Mouse (Mus musculus): ENCODE results near the gene Tssk6. TPM values are rescaled to one million over a fixed set of nuclear protein-coding genes. Genes with fewer than 3 reads are reported as not detected.

Tssk6 gene
- polyA plus RNA-seq, 1 experiment from 2014 or later, result 4.8 TPM

- H3K27me3 ChIP-seq (replicated peaks; ENCODE audit: low read depth, poor library complexity, severe bottlenecking), result peaks cover 75% of the 10 kb centered on the region
- no peak for DNase-seq (ENCODE audit: low spot score)
- 41% methylated on average over 10 of the region's 10 CpGs for WGBS
- H3K27ac ChIP-seq (replicated peaks), result peak overlapping the region; percentile 40; the same call in 1 of the 2 replicates
- H3K36me3 ChIP-seq (replicated peaks), result no peaks in the 10 kb centered on the region
- peaks cover 9% of the 10 kb centered on the region; the same call in 1 of the 2 replicates for H3K4me1 ChIP-seq
- no peaks in the 10 kb centered on the region for H3K9me3 ChIP-seq
- no peak overlapping the region for H3K4me3 ChIP-seq
Observed at GRCm38 (mm10) chr8:69876097-69876496, 25.9 kb upstream of the Tssk6 start.

- 77% methylated on average over 10 of the region's 10 CpGs for WGBS
- DNase-seq (ENCODE audit: low spot score), result no peak
- H3K9me3 ChIP-seq, result 0 out of 2 replicates have a peak, but pooled peaks cover 4% of the 10 kb centered on the region
- H3K27me3 ChIP-seq (replicated peaks; ENCODE audit: low read depth, poor library complexity, severe bottlenecking), result peaks cover 84% of the 10 kb centered on the region
- no peaks in the 10 kb centered on the region for H3K36me3 ChIP-seq (replicated peaks)
- no peak overlapping the region for H3K4me3 ChIP-seq
- H3K27ac ChIP-seq (replicated peaks), result no peak overlapping the region
- peaks cover 18% of the 10 kb centered on the region for H3K4me1 ChIP-seq
Observed at GRCm38 (mm10) chr8:69876967-69877366, 25.0 kb upstream of the Tssk6 start.

GRCm38 (mm10) chr8:69877396-69877795, 24.6 kb upstream of the Tssk6 start:
- H3K9me3 ChIP-seq, result 0 out of 2 replicates have a peak, but pooled peaks cover 4% of the 10 kb centered on the region
- H3K4me3 ChIP-seq, result no peak overlapping the region
- H3K36me3 ChIP-seq (replicated peaks), result no peaks in the 10 kb centered on the region
- no peak for DNase-seq (ENCODE audit: low spot score)
- peaks cover 88% of the 10 kb centered on the region for H3K27me3 ChIP-seq (replicated peaks; ENCODE audit: low read depth, poor library complexity, severe bottlenecking)
- H3K27ac ChIP-seq (replicated peaks), result no peak overlapping the region
- 83% methylated on average over 4 of the region's 4 CpGs for WGBS
- H3K4me1 ChIP-seq, result peaks cover 22% of the 10 kb centered on the region

- 64% methylated on average over 3 of the region's 3 CpGs for WGBS
- DNase-seq (ENCODE audit: low spot score), result no peak
- Histone ChIP-seq H3K27ac (replicated peaks) (no peak overlapping the region), H3K9me3 (0 out of 2 replicates have a peak, but pooled peaks cover 4% of the 10 kb centered on the region), H3K36me3 (replicated peaks) (no peaks in the 10 kb centered on the region), H3K27me3 (replicated peaks; ENCODE audit: low read depth, poor library complexity, severe bottlenecking) (peaks cover 94% of the 10 kb centered on the region), H3K4me1 (peaks cover 24% of the 10 kb centered on the region), H3K4me3 (no peak overlapping the region)
Observed at GRCm38 (mm10) chr8:69877992-69878391, 24.0 kb upstream of the Tssk6 start.

- Histone ChIP-seq H3K36me3 (replicated peaks) (no peaks in the 10 kb centered on the region), H3K4me3 (no peak overlapping the region), H3K27me3 (replicated peaks; ENCODE audit: low read depth, poor library complexity, severe bottlenecking) (peaks cover 100% of the 10 kb centered on the region), H3K4me1 (peaks cover 22% of the 10 kb centered on the region), H3K27ac (replicated peaks) (no peak overlapping the region), H3K9me3 (0 out of 2 replicates have a peak, but pooled peaks cover 4% of the 10 kb centered on the region)
- WGBS, result 63% methylated on average over 8 of the region's 8 CpGs
- DNase-seq (ENCODE audit: low spot score), result no peak
Observed at GRCm38 (mm10) chr8:69879678-69880077, 22.3 kb upstream of the Tssk6 start.

GRCm38 (mm10) chr8:69880841-69881240, 21.1 kb upstream of the Tssk6 start:
- Histone ChIP-seq H3K4me1 (peaks cover 25% of the 10 kb centered on the region), H3K9me3 (0 out of 2 replicates have a peak, but pooled peaks cover 4% of the 10 kb centered on the region), H3K27ac (replicated peaks) (no peak overlapping the region), H3K36me3 (replicated peaks) (no peaks in the 10 kb centered on the region), H3K27me3 (replicated peaks; ENCODE audit: low read depth, poor library complexity, severe bottlenecking) (peaks cover 100% of the 10 kb centered on the region), H3K4me3 (peak overlapping the region; percentile 51)
- 12% methylated on average over 37 of the region's 37 CpGs for WGBS
- DNase-seq (ENCODE audit: low spot score), result peak; percentile 31

- peak; percentile 31 for DNase-seq (ENCODE audit: low spot score)
- 22% methylated on average over 79 of the region's 79 CpGs for WGBS
Observed at GRCm38 (mm10) chr8:69881261-69881865, 20.6 kb upstream of the Tssk6 start.

GRCm38 (mm10) chr8:69882021-69882756, 19.8 kb upstream of the Tssk6 start:
- Histone ChIP-seq H3K36me3 (replicated peaks) (no peaks in the 10 kb centered on the region), H3K27me3 (replicated peaks; ENCODE audit: low read depth, poor library complexity, severe bottlenecking) (peaks cover 100% of the 10 kb centered on the region), H3K4me3 (peak overlapping the region; percentile 51), H3K4me1 (peaks cover 34% of the 10 kb centered on the region), H3K9me3 (0 out of 2 replicates have a peak, but pooled peaks cover 4% of the 10 kb centered on the region), H3K27ac (replicated peaks) (no peak overlapping the region)
- peak; percentile 75 for DNase-seq (ENCODE audit: low spot score)
- WGBS, result 5% methylated on average over 103 of the region's 103 CpGs

More at GRCm38 (mm10) chr8:69881261-69881865, 20.6 kb upstream of the Tssk6 start:
- Histone ChIP-seq H3K27ac (replicated peaks) (no peak overlapping the region), H3K4me1 (peaks cover 26% of the 10 kb centered on the region), H3K9me3 (0 out of 2 replicates have a peak, but pooled peaks cover 4% of the 10 kb centered on the region), H3K27me3 (replicated peaks; ENCODE audit: low read depth, poor library complexity, severe bottlenecking) (peaks cover 100% of the 10 kb centered on the region), H3K4me3 (peak overlapping the region; percentile 51), H3K36me3 (replicated peaks) (no peaks in the 10 kb centered on the region)

- H3K27ac ChIP-seq (replicated peaks), result no peak overlapping the region
- 0 out of 2 replicates have a peak, but pooled peaks cover 4% of the 10 kb centered on the region for H3K9me3 ChIP-seq
- H3K36me3 ChIP-seq (replicated peaks), result no peaks in the 10 kb centered on the region
- 12% methylated on average over 52 of the region's 52 CpGs for WGBS
- peaks cover 42% of the 10 kb centered on the region for H3K4me1 ChIP-seq
- H3K4me3 ChIP-seq, result peak overlapping the region; percentile 51
- peaks cover 100% of the 10 kb centered on the region for H3K27me3 ChIP-seq (replicated peaks; ENCODE audit: low read depth, poor library complexity, severe bottlenecking)
- DNase-seq (ENCODE audit: low spot score), result peak; percentile 35
Observed at GRCm38 (mm10) chr8:69882833-69883600, 19.0 kb upstream of the Tssk6 start.

- Histone ChIP-seq H3K9me3 (0 out of 2 replicates have a peak, but pooled peaks cover 4% of the 10 kb centered on the region), H3K4me1 (peaks cover 54% of the 10 kb centered on the region), H3K4me3 (no peak overlapping the region), H3K27ac (replicated peaks) (no peak overlapping the region), H3K36me3 (replicated peaks) (no peaks in the 10 kb centered on the region), H3K27me3 (replicated peaks; ENCODE audit: low read depth, poor library complexity, severe bottlenecking) (peaks cover 100% of the 10 kb centered on the region)
- WGBS, result 53% methylated on average over 13 of the region's 13 CpGs
- no peak for DNase-seq (ENCODE audit: low spot score)
Observed at GRCm38 (mm10) chr8:69884141-69884540, 17.8 kb upstream of the Tssk6 start.

GRCm38 (mm10) chr8:69887289-69888243, 14.4 kb upstream of the Tssk6 start, which contains the start of gene Cilp2:
TSS of gene Cilp2 (minus strand) at chr8:69887687.
- 1% methylated on average over 60 of the region's 60 CpGs for WGBS
- H3K4me1 ChIP-seq, result peaks cover 54% of the 10 kb centered on the region
- no peak within 1 kb of the TSS for H3K27ac ChIP-seq (replicated peaks)
- H3K36me3 ChIP-seq (replicated peaks), result peaks cover 8% of the 10 kb centered on the region
- no peaks in the 10 kb centered on the region for H3K9me3 ChIP-seq
- H3K4me3 ChIP-seq, result peak within 1 kb of the TSS; percentile 40
- peaks cover 100% of the 10 kb centered on the region for H3K27me3 ChIP-seq (replicated peaks; ENCODE audit: low read depth, poor library complexity, severe bottlenecking)
- peak; percentile 56 for DNase-seq (ENCODE audit: low spot score)

All from embryonic facial prominence, embryonic 10.5 days (tissue).